Comparison of ENCODE assay signal across 26 mouse cellular contexts in the genomic region with DNA sequence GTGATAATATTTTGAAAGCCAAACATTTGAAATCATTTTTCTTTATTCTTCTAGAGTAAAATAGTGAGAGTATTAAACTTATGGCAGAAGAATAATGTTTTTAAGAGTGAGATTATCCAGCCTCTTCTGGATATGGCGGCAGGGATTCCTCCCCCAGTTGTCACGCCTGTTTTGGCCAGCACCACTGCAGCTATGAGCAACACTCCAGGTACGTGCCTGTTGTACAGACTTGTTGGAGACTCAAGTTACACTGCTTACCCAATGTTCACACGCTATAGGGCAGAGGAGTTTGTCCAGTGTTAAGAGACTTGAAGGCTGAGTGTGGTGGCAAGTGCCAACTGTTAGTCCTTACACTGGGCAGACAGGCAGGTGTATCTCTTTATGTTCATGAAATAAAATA. TPM values are rescaled to one million over a fixed set of nuclear protein-coding genes. Genes with fewer than 3 reads are reported as not detected.
DNase-seq lines count a peak whose midpoint lies in the region; ATAC-seq and TF ChIP-seq lines count a peak whose summit lies in the region.
"Had no signal": no experiment of that assay in that cellular context is flagged by ENCODE, and none has a peak within 500 bp of the region (broad histone marks: within the 10 kb centered on the region; RNA-seq: fewer than 3 reads in every experiment).

No protein-coding gene starts in this region.

- no peak overlapping the region for H3K9ac ChIP-seq in heart, embryonic 11.5 days (ENCODE audit: low read depth, low read length)
- no peak overlapping the region for H3K9ac ChIP-seq in stomach, postnatal 0 days (ENCODE audit: low read length)
- H3K9ac ChIP-seq in kidney, embryonic 16.5 days (replicated peaks; ENCODE audit: low read length), result no peak overlapping the region
- H3K9ac ChIP-seq: hindbrain, embryonic 15.5 days; limb, embryonic 13.5 days; neural tube, embryonic 15.5 days had no signal

- ATAC-seq in heart, embryonic 11.5 days (replicated peaks; ENCODE audit: insufficient number of reproducible peaks, low FRiP score, low TSS enrichment), result no peak
- ATAC-seq in stomach, postnatal 0 days (ENCODE audit: low FRiP score, low TSS enrichment), result peak; percentile 71; the same call in 1 of the 2 replicates
- ATAC-seq in kidney, embryonic 16.5 days (ENCODE audit: low FRiP score, low TSS enrichment), result no peak
- ATAC-seq: CD4-positive, CD25-positive, alpha-beta regulatory T cell, adult 4 months; forebrain, embryonic 14.5 days; inflammation-experienced regulatory T-cells, adult 6 months had no signal

- 89% methylated on average over 4 of the region's 4 CpGs for WGBS in heart, embryonic 11.5 days (ENCODE audit: insufficient replicate concordance)
- 56% methylated on average over 4 of the region's 4 CpGs for WGBS in stomach, postnatal 0 days
- WGBS in kidney, embryonic 16.5 days, result 84% methylated on average over 4 of the region's 4 CpGs

- no peak for TF ChIP-seq CTCF in stomach, postnatal 0 days (IDR thresholded peaks at IDR 0.05; ENCODE audit: low read depth)

- H3K4me2 ChIP-seq in heart, embryonic 11.5 days, result no peak overlapping the region
- H3K4me2 ChIP-seq in stomach, postnatal 0 days (replicated peaks; ENCODE audit: low read depth), result no peak overlapping the region
- no peak overlapping the region for H3K4me2 ChIP-seq in kidney, embryonic 16.5 days (replicated peaks; ENCODE audit: low read depth, low read length)
- H3K4me2 ChIP-seq: hindbrain, embryonic 15.5 days; limb, embryonic 13.5 days; liver, embryonic 11.5 days; neural tube, embryonic 15.5 days had no signal

- no peaks in the 10 kb centered on the region for H3K9me3 ChIP-seq in heart, embryonic 11.5 days (replicated peaks; ENCODE audit: control insufficient read depth, low read length)
- H3K9me3 ChIP-seq in stomach, postnatal 0 days (ENCODE audit: control insufficient read depth, low read length), result no peaks in the 10 kb centered on the region
- H3K9me3 ChIP-seq in kidney, embryonic 16.5 days (ENCODE audit: low read length), result no peaks in the 10 kb centered on the region
- H3K9me3 ChIP-seq: hindbrain, embryonic 10.5 days; hindbrain, embryonic 15.5 days; limb, embryonic 13.5 days; neural tube, embryonic 15.5 days had no signal

- peak; percentile 62 for DNase-seq in heart, adult 11 months
- DNase-seq in urinary bladder, postnatal 36 days (ENCODE audit: low spot score in 2 of 2), result peak; percentile 10 to 44
- no peak for DNase-seq in urinary bladder, postnatal 10 days (ENCODE audit: low spot score)
- peak; percentile 84 for DNase-seq in gonadal fat pad, adult 2 months (ENCODE audit: low read depth)
- no peak for DNase-seq in stomach, postnatal 0 days (ENCODE audit: low spot score)
- no peak for DNase-seq in right cerebral cortex, adult 2 months (ENCODE audit: low spot score in 2 of 2)
- DNase-seq: adrenal gland, adult 2 months; adrenal gland, postnatal 36 days; cerebellum, adult 18-20 months; cerebellum, postnatal 10 days; heart, postnatal 14 days; kidney, adult 11 months; kidney, postnatal 36 days; midbrain, embryonic 14.5 days; right cerebral cortex, postnatal 4 days had no signal

- H3K27ac ChIP-seq in heart, embryonic 11.5 days (ENCODE audit: low read depth, low read length), result no peak overlapping the region
- no peak overlapping the region for H3K27ac ChIP-seq in stomach, postnatal 0 days (replicated peaks)
- no peak overlapping the region for H3K27ac ChIP-seq in kidney, embryonic 16.5 days (ENCODE audit: low read length)
- H3K27ac ChIP-seq: hindbrain, embryonic 10.5 days; hindbrain, embryonic 15.5 days; layer of hippocampus, adult 2 months; limb, embryonic 13.5 days; neural tube, embryonic 15.5 days had no signal

- no peak overlapping the region for H3K4me3 ChIP-seq in heart, embryonic 11.5 days (ENCODE audit: low read depth, low read length)
- H3K4me3 ChIP-seq in stomach, postnatal 0 days (ENCODE audit: low read depth, low read length), result no peak overlapping the region
- no peak overlapping the region for H3K4me3 ChIP-seq in kidney, embryonic 16.5 days (ENCODE audit: low read length)
- H3K4me3 ChIP-seq: hindbrain, embryonic 10.5 days; hindbrain, embryonic 15.5 days; layer of hippocampus, adult 2 months; limb, embryonic 13.5 days; neural tube, embryonic 15.5 days had no signal

- H3K27me3 ChIP-seq in heart, embryonic 11.5 days (ENCODE audit: control insufficient read depth, insufficient read depth, low read length), result no peaks in the 10 kb centered on the region
- H3K27me3 ChIP-seq in stomach, postnatal 0 days (ENCODE audit: control insufficient read depth, insufficient read depth, low read length), result no peaks in the 10 kb centered on the region
- H3K27me3 ChIP-seq in kidney, embryonic 16.5 days (ENCODE audit: insufficient read depth, low read length), result no peaks in the 10 kb centered on the region
- H3K27me3 ChIP-seq: hindbrain, embryonic 15.5 days; limb, embryonic 13.5 days; neural tube, embryonic 15.5 days had no signal

- no peaks in the 10 kb centered on the region for H3K4me1 ChIP-seq in heart, embryonic 11.5 days (ENCODE audit: control insufficient read depth, insufficient read depth, low read length)
- no peaks in the 10 kb centered on the region for H3K4me1 ChIP-seq in stomach, postnatal 0 days (replicated peaks; ENCODE audit: control insufficient read depth, insufficient read depth)
- H3K4me1 ChIP-seq in kidney, embryonic 16.5 days (ENCODE audit: insufficient read depth, low read length), result no peaks in the 10 kb centered on the region
- H3K4me1 ChIP-seq: hindbrain, embryonic 10.5 days; hindbrain, embryonic 15.5 days; limb, embryonic 13.5 days; neural tube, embryonic 15.5 days had no signal

- peak; percentile 27 for TF ChIP-seq EP300 in stomach, postnatal 0 days (optimal IDR thresholded peaks at IDR 0.05)

- peaks cover 6% of the 10 kb centered on the region; the same call in 1 of the 2 replicates for H3K36me3 ChIP-seq in heart, embryonic 11.5 days (ENCODE audit: control insufficient read depth, insufficient read depth, low read length)
- no peaks in the 10 kb centered on the region; the same call in 1 of the 2 replicates for H3K36me3 ChIP-seq in stomach, postnatal 0 days (ENCODE audit: control insufficient read depth, insufficient read depth, low read length)
- peaks cover 18% of the 10 kb centered on the region for H3K36me3 ChIP-seq in kidney, embryonic 16.5 days (ENCODE audit: insufficient read depth, low read length)

RNA-seq across cellular contexts. Expression of a gene that starts 48.1 kb away (rescaled TPM):
- 19.1 and 20.6 TPM in 2 replicates for polyA plus RNA-seq in heart, embryonic 11.5 days (2014; fragmentation: Nextera tagmentation; extraction: Ambion mirVana)
- polyA plus RNA-seq in gonadal fat pad, adult 2 months (2012; rRNA removed), result 20.7 and 21.7 TPM in 2 replicates
- 6.7 and 7.6 TPM in 2 replicates for polyA plus RNA-seq in stomach, postnatal 0 days (2015; fragmentation: Nextera tagmentation; extraction: Ambion mirVana)
- 20.2 and 23.3 TPM in 2 replicates for polyA plus RNA-seq in kidney, embryonic 16.5 days (2015; fragmentation: Nextera tagmentation; extraction: Ambion mirVana)

Comparison
In these comparisons a context has a peak if more than half of its experiments do, and no peak if none do; other contexts are left out.
1. DNase-seq: peak in heart, adult 11 months (single experiment), urinary bladder, postnatal 36 days (2 of 2) and gonadal fat pad, adult 2 months (single experiment); none in urinary bladder, postnatal 10 days (single experiment), stomach, postnatal 0 days (single experiment) and right cerebral cortex, adult 2 months (0 of 2).